Mouse (Mus musculus): ENCODE data around the gene Smug1.

Gene Smug1

DNA sequence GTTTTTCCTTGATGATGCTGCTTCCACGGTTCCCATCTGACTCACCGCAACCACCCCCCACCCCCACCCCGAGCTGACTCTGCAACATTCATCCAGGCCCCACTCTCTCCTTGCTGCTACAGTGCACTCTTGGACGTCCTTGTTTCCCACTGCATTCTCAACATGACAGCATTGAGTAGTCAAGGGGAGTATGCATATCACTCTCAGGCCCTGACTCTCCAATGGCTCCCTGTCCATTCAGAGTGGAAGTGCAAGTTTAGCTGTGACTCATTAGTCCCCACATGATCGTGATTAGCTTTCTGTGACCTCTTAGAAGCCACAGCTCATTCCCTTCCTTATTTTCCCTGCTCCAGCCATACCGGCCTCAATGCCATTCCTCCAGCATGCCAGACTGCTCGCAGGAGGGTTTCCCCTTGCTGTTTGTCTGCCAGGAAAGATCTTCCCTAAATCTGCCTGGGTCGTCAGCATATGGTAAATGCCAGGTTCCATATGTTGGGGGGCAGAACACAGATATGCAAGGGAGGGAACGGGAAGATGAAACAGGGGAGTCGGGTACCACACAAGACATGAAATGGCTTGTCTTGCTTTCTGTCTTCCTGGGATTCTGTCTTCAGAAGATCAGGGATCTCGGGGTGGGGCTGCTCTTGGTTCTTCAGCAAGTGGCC is 21.1 kb downstream of the Smug1 start:
- no peak for DNase-seq (ENCODE audit: low read depth)

- no peak for DNase-seq (ENCODE audit: low read depth)
These were observed 22.7 kb downstream of the Smug1 start for GRCm38 (mm10) chr15:103144176-103144575.

- DNase-seq (ENCODE audit: low read depth) = no peak
These were observed 31.4 kb downstream of the Smug1 start for GRCm38 (mm10) chr15:103135431-103135947.

DNA sequence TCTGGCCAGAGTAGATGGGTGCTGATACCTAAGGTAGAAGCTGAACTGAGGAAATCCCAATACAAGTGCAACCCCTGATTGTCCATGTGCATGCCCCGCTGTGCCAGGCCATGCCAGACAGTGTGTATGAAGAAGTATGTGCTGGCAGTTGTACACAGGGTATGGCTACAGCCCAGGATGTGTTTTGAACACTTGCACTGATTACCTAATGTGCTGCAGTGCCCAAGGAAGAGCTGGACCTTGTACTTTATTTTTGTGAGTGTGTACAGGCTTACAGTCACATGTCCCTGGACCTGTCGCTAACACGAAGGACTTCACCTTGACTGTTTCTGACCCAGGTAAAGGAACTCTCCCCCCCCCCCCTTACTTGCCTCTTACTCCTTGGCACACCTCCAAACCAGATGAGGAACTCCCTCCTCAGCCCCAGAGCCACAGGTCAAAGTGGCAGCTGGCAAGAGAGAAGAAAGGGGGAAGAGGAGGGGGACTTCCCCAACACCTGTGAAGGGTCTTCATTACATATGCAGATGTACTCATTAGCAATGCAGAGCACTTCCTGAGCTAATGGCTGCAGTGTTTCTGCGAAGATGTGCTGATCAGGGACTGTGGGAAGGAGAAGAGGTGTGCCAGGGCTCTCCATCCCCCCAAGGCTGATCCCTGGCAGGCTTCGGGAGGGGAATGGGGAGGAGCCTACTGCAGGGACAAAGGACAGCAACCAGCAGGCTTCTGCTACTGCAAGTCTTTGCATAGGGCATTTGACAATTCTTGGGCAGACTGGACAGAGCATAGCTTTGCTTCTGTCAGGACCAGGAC is 32.4 kb downstream of the Smug1 start:
- no peak for DNase-seq (ENCODE audit: low read depth)

DNA sequence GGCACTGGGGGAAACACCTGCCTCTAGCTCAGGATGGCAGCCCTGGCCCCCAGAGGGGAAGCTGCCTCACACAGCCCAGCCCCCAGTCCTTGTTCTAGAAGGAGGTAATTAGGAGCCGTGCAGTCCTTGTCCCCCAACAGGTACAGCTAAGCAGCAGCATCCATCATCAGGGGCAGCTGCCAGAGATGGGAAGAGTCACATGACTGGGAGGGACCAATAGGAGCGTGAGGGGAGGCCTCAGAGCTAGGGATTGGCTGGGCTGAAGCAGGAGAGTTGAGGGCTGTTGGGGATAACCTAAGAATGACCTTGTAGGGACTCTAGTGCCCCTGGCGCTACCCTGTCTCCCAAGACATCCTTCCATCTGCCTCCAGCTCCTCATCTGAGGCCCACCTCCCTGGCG is 33.1 kb downstream of the Smug1 start:
- DNase-seq (ENCODE audit: low read depth) = no peak

GRCm38 (mm10) chr15:103130729-103131128 is 36.2 kb downstream of the Smug1 start:
- DNase-seq (ENCODE audit: low read depth) = peak; percentile 66

GRCm38 (mm10) chr15:103129289-103129688 is 37.6 kb downstream of the Smug1 start:
- DNase-seq (ENCODE audit: low read depth) = no peak

GRCm38 (mm10) chr15:103128056-103128833 is 38.6 kb downstream of the Smug1 start:
- no peak for DNase-seq (ENCODE audit: low read depth)

DNA sequence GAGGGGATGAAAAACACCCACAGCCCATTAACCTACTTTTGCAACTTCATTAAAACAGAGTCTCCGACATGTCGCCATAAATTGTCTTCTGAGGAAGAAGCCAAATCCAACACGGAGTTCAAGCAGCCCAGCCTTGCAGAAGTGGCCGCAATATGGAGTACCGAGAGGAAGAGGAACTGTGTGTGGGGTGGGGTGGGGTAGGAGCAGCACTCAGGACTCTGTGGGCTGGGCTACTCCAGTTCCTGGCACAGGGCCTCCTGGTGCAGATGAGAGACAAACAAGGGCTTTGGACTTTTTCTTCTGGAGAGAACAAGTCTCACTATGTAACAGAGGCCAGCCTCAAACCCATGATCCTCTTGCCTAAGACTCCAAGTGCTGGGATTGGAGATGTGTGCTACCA is 40.9 kb downstream of the Smug1 start:
- DNase-seq (ENCODE audit: low read depth) = no peak

GRCm38 (mm10) chr15:103124254-103124653 is 42.6 kb downstream of the Smug1 start:
- DNase-seq (ENCODE audit: low read depth) = no peak

DNA sequence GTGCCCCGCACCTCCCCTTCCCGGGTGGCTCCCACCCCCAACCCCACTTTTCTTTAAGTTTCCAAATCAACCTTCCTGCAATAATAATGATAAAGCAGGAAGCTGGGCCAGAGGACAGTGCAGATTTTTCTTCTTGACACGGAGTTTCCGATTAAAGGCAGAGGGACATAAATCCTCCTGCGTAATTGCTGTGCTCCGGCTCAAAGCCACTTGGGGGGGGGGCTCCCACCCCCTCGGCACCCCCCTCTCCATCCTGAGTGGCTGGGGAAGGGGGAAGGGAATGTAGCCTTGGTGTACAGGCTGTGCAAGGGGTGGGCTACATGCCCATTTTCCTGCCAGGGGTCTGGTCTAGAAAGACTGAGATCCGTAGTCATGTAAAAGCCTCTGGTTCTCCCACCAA is 43.5 kb downstream of the Smug1 start:
- DNase-seq (ENCODE audit: low read depth) = no peak

- DNase-seq (ENCODE audit: low read depth) = no peak
These were observed 44.5 kb downstream of the Smug1 start for GRCm38 (mm10) chr15:103122372-103122771.

DNA sequence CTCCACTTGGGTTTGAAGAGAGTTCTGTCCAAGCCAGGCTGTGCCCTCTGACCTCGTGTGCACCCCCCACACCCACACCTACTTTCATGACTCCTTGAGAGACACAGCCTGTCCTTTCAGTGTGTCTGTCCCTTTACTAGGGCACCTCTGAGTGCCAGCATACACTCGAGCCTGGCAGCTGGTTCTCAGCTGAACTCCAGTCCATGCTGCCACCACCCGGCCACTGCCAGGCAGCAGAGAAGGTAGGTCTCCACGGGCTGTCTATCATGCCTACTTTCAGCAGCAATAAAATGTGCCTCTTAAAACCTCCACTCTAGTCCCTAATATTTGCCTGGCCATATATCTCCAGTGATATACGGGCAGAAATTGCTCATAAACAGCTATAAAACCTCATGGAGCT is 45.5 kb downstream of the Smug1 start:
- no peak for DNase-seq (ENCODE audit: low read depth)

- DNase-seq (ENCODE audit: low read depth) = no peak
These were observed 46.3 kb downstream of the Smug1 start for GRCm38 (mm10) chr15:103120594-103120993.

GRCm38 (mm10) chr15:103115726-103116125 is 51.2 kb downstream of the Smug1 start:
- DNase-seq (ENCODE audit: low read depth) = no peak

- DNase-seq (ENCODE audit: low read depth) = no peak
These were observed 51.6 kb downstream of the Smug1 start for GRCm38 (mm10) chr15:103115256-103115655.

- no peak for DNase-seq (ENCODE audit: low read depth)
These were observed 53.8 kb downstream of the Smug1 start for GRCm38 (mm10) chr15:103113077-103113476.

DNA sequence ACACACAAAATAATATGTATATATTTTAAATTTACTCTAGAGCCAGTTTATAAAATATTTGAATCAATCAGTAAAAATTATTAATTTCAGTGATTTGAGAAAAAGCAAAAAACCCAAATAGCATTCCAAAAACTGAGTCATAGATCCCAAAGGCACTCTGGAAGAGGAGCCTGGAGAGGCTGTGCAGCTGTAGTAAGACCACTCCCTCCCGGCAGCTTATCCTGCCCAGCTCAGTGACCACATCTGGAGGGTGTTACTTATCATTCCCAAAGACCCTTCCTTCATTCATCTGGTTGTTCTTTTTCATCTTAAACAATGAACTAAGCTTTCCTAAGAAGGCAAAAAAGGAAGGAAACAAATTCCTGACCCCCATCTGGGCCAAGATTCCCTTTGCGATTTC is 54.6 kb downstream of the Smug1 start:
- no peak for DNase-seq (ENCODE audit: low read depth)

DNA sequence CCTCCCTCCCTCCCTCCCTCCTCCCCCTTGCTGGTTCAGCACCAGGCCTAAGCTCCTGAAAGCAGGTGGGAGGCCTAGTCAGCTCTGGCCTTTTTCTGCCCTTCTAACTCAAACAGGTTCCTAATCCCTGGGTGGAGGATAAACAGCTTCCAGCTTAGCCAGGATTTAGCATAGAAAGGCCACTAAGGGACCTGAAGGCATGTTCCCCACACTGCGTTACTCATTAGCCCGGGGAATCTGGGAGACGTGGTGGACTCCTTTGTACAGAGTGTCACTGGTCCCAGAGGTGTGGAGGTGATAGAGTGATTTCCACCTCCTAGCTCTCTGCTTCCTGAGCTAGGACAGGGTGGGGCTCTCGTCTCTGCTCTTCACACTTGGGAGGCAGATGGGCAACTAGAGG is 57.0 kb downstream of the Smug1 start:
- no peak for DNase-seq (ENCODE audit: low read depth)

- DNase-seq (ENCODE audit: low read depth) = no peak
These were observed 58.7 kb downstream of the Smug1 start for GRCm38 (mm10) chr15:103108066-103108676.

DNA sequence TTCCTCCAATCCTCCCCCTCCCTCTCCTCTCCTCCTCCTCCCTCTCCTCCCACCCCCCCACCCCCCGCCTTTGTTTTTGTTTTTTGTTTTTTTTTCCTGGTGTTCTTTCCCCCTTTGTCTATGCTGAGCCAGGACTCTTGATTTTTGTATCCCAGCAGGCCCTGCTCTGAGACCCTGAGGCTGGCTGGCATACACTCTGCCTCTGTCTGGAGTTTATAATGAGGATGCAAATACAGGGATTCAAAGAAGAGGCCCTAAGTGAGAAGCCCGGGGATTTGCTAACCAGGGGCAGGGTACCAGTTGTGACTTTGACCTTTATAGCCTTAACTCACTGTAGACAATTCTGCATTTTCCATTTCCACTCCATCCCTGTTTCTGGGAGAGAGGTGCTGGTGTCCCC is 60.7 kb downstream of the Smug1 start:
- no peak for DNase-seq (ENCODE audit: low read depth)
